8 mouse cellular contexts compared by ENCODE assay signal in the genomic region with DNA sequence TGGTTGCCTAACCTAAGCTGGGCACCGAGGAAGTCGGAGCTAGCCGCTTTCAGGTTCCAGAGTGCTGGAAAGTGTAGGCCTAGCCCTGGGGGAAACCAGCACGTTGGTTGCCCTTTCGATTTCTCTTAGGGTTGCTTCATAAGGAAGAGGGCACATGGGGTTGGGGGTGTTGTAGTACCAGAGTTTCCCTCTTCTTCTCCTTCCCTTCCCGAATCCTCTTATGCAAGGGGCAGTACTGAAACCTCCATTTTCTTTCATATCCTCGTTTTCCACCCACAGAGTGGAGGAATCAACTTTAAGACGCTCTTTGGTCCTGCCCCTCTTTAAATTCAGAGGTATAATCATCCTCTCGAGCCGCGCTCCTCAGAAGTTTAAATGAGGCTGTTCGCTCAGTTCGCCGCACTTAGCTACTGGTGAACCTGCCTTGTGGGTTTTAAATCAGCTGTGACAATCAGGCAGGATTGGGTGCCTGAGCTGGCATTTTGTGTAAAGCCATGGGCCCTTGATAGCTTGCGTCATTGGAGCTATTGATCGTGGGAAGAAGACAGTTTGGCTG. TPM values are rescaled to one million over a fixed set of nuclear protein-coding genes. Genes with fewer than 3 reads are reported as not detected.
A peak's percentile ranks its signal among the peaks of the same experiment; 100 is the strongest.
DNase-seq lines count a peak whose midpoint lies in the region; ATAC-seq and TF ChIP-seq lines count a peak whose summit lies in the region.

No protein-coding gene starts in this region.

- peak overlapping the region; percentile 98 for H3K9ac ChIP-seq in kidney, embryonic 14.5 days (ENCODE audit: low read depth, low read length)
- H3K9ac ChIP-seq in heart, embryonic 13.5 days, result peak overlapping the region; percentile 99
- peak overlapping the region; percentile 96 for H3K9ac ChIP-seq in liver, embryonic 11.5 days (ENCODE audit: low read depth, low read length)

- no peaks in the 10 kb centered on the region for H3K27me3 ChIP-seq in kidney, embryonic 14.5 days (ENCODE audit: control insufficient read depth, insufficient read depth, low read length)
- no peaks in the 10 kb centered on the region for H3K27me3 ChIP-seq in heart, embryonic 13.5 days (replicated peaks)
- H3K27me3 ChIP-seq in liver, embryonic 11.5 days (replicated peaks; ENCODE audit: control insufficient read depth, insufficient read depth, low read length), result no peaks in the 10 kb centered on the region
- H3K27me3 ChIP-seq in myocyte (ENCODE audit: control insufficient read depth, insufficient read depth, insufficient read length), result no peaks in the 10 kb centered on the region

- H3K4me1 ChIP-seq in kidney, embryonic 14.5 days (ENCODE audit: control insufficient read depth, insufficient read depth, low read length), result peaks cover 20% of the 10 kb centered on the region
- peaks cover 57% of the 10 kb centered on the region for H3K4me1 ChIP-seq in heart, embryonic 13.5 days
- H3K4me1 ChIP-seq in liver, embryonic 11.5 days (replicated peaks; ENCODE audit: control insufficient read depth, insufficient read depth, low read length), result peaks cover 45% of the 10 kb centered on the region

- peak overlapping the region; percentile 77 for H3K4me3 ChIP-seq in kidney, embryonic 14.5 days (ENCODE audit: low read length)
- peak overlapping the region; percentile 100 for H3K4me3 ChIP-seq in heart, embryonic 13.5 days
- peak overlapping the region; percentile 100 for H3K4me3 ChIP-seq in liver, embryonic 11.5 days (ENCODE audit: low read depth, low read length)
- peak overlapping the region; percentile 78 for H3K4me3 ChIP-seq in myocyte

- H3K27ac ChIP-seq in kidney, embryonic 14.5 days (ENCODE audit: low read depth, low read length), result no peak overlapping the region
- peak overlapping the region; percentile 93 for H3K27ac ChIP-seq in heart, embryonic 13.5 days (replicated peaks)
- H3K27ac ChIP-seq in liver, embryonic 11.5 days (ENCODE audit: low read depth, low read length), result peak overlapping the region; percentile 90

- no peak for TF ChIP-seq POLR2A in myocyte (IDR thresholded peaks at IDR 0.05; ENCODE audit: insufficient read length, low read depth)

- H3K9me3 ChIP-seq in kidney, embryonic 14.5 days (ENCODE audit: control insufficient read depth, low read length), result no peaks in the 10 kb centered on the region
- H3K9me3 ChIP-seq in heart, embryonic 13.5 days, result no peaks in the 10 kb centered on the region
- H3K9me3 ChIP-seq in liver, embryonic 11.5 days (ENCODE audit: control insufficient read depth, low read length), result no peaks in the 10 kb centered on the region

- H3K36me3 ChIP-seq in kidney, embryonic 14.5 days (ENCODE audit: control insufficient read depth, insufficient read depth, low read length), result no peaks in the 10 kb centered on the region
- no peaks in the 10 kb centered on the region for H3K36me3 ChIP-seq in heart, embryonic 13.5 days
- peaks cover 3% of the 10 kb centered on the region; the same call in 1 of the 2 replicates for H3K36me3 ChIP-seq in liver, embryonic 11.5 days (ENCODE audit: control insufficient read depth, insufficient read depth, low read length)
- no peaks in the 10 kb centered on the region for H3K36me3 ChIP-seq in myocyte (ENCODE audit: control insufficient read depth, insufficient read depth)

- peak overlapping the region; percentile 84 for H3K4me2 ChIP-seq in kidney, embryonic 14.5 days (replicated peaks; ENCODE audit: low read depth, low read length)
- H3K4me2 ChIP-seq in heart, embryonic 13.5 days, result peak overlapping the region; percentile 94
- H3K4me2 ChIP-seq in liver, embryonic 11.5 days, result peak overlapping the region; percentile 96
- peak overlapping the region; percentile 89 for H3K4me2 ChIP-seq in myocyte (ENCODE audit: low read depth)

- ATAC-seq in kidney, embryonic 14.5 days (ENCODE audit: low FRiP score, low TSS enrichment), result no peak
- ATAC-seq in heart, embryonic 13.5 days (ENCODE audit: extremely low read depth, insufficient number of reproducible peaks, low FRiP score, low TSS enrichment), result no peak
- no peak for ATAC-seq in liver, embryonic 11.5 days (replicated peaks; ENCODE audit: low FRiP score)

- WGBS in kidney, embryonic 14.5 days, result under 1% methylated on average over 16 of the region's 16 CpGs
- WGBS in heart, embryonic 13.5 days, result 3% methylated on average over 16 of the region's 16 CpGs
- 2% methylated on average over 16 of the region's 16 CpGs for WGBS in liver, embryonic 11.5 days

- peaks cover 61% of the 10 kb centered on the region for H3K79me2 ChIP-seq in myocyte (ENCODE audit: control insufficient read depth, insufficient read depth)

- no peak for DNase-seq in kidney, postnatal 10 days
- peak; percentile 65 for DNase-seq in c-Kit-positive CD71-positive TER-119-positive erythroid progenitor cells, embryonic 14.5 days (ENCODE audit: low spot score)
- peak; percentile 55 for DNase-seq in liver, embryonic 11.5 days (ENCODE audit: low spot score)
- DNase-seq in thymus, postnatal 36 days, result peak; percentile 41
- DNase-seq in cerebellum, adult 8-10 months, result no peak

- peak overlapping the region; percentile 99 for H3ac ChIP-seq in myocyte (ENCODE audit: control insufficient read depth, insufficient read length)

TF ChIP-seq in myocyte, 11 proteins besides CTCF, POLR2A, EP300 and RAD21:
- TF ChIP-seq MYOD1 (IDR thresholded peaks at IDR 0.05; ENCODE audit: control insufficient read depth in 1 of 3, insufficient read length in 2 of 3, low read depth in 2 of 3) (no peak), TCF3 (IDR thresholded peaks at IDR 0.05; ENCODE audit: insufficient read length, low read depth) (no peak), USF1 (IDR thresholded peaks at IDR 0.05; ENCODE audit: low read depth) (no peak), CEBPB (IDR thresholded peaks at IDR 0.05; ENCODE audit: insufficient read depth, poor library complexity, severe bottlenecking) (no peak), TCF12 (IDR thresholded peaks at IDR 0.05; ENCODE audit: insufficient read depth, poor library complexity, severe bottlenecking) (no peak), POLR2AphosphoS2 (IDR thresholded peaks at IDR 0.05; ENCODE audit: insufficient read length, low read depth) (no peak), SRF (IDR thresholded peaks at IDR 0.05; ENCODE audit: control insufficient read depth, insufficient read length, low read depth) (no peak), MAX (IDR thresholded peaks at IDR 0.05; ENCODE audit: low read depth) (no peak), REST (IDR thresholded peaks at IDR 0.05; ENCODE audit: insufficient read depth, insufficient read length) (no peak), E2F4 (IDR thresholded peaks at IDR 0.05; ENCODE audit: insufficient read depth) (no peak), MYOG (IDR thresholded peaks at IDR 0.05; ENCODE audit: control insufficient read depth in 1 of 3, insufficient read depth in 1 of 3, insufficient read length in 2 of 3, low read depth in 2 of 3) (no peak)

RNA-seq across cellular contexts. Expression of a gene that starts 1.4 kb away (rescaled TPM):
- 21.5 and 25.0 TPM in 2 replicates for polyA plus RNA-seq in kidney, embryonic 14.5 days (2014; fragmentation: Nextera tagmentation; extraction: Ambion mirVana)
- 11.7 and 12.8 TPM in 2 replicates for polyA plus RNA-seq in heart, embryonic 13.5 days (2015; fragmentation: Nextera tagmentation; extraction: Ambion mirVana)
- polyA plus RNA-seq in liver, embryonic 11.5 days (2014; fragmentation: Nextera tagmentation; extraction: Ambion mirVana), result 37.2 and 43.0 TPM in 2 replicates
- 67.6 TPM for polyA plus RNA-seq in myocyte (2012; fragmentation: generic; extraction: Trizol)

Comparison
In these comparisons a context has a peak if more than half of its experiments do, and no peak if none do; other contexts are left out.
1. DNase-seq: peak in c-Kit-positive CD71-positive TER-119-positive erythroid progenitor cells, embryonic 14.5 days (single experiment), liver, embryonic 11.5 days (single experiment) and thymus, postnatal 36 days (2 of 2); none in kidney, postnatal 10 days (single experiment) and cerebellum, adult 8-10 months (single experiment).
2. Peak in every context shown above with its lines, with median percentiles within 50 percentile points of each other: H3K4me2 ChIP-seq, H3K4me3 ChIP-seq and H3K9ac ChIP-seq.